Mouse (Mus musculus) brain, adult 2 months (tissue): ENCODE results near the gene Adrm1.

ENCODE experiments used
- DNase-seq: peaks from one replicate; pipeline ENCODE4 v3.0.0; 2011; ENCODE audit warnings: low read depth, low spot score

The Adrm1 gene

GRCm38 (mm10) chr2:180218677-180219076 lies 47.4 kb downstream of the Adrm1 start:
- DNase-seq = no peak

DNA sequence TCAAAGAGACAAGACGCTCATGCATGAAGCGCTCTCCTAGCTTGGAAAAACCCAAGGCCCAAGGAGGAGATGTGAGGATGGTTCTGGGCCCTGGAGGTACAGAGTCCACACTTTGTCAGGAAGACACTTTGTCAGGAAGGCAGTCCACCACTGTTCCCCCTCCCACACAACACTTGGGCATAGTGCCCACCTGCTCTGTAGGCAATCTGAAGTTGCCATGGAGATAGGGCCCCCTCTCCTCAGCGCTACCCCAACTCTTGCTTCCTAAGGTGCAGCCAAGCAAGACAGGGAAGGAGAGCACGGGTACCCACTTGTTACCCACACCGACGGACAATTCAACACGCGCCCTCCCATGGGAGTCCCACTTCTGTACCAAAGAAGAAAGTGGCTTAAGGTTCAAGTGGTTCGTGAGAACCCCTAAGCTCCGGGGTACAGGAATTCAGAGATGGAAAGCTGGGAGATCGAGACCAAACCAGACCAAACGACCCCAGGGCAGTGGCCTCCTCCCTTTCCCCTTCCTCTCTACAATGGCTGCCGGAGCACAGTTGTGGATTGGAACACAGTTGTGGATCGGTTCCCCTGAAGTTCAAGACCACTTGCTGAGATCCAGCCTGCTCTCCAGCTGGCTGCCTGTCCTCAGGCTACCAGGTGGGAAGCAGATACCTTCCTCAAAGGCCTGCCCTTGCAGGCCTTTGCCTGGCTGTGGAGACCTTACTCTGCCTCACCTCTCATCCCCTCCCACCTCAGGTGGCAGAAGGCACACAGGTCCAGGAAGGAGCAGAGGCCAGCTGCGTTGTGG lies 48.1 kb downstream of the Adrm1 start:
- no peak for DNase-seq

GRCm38 (mm10) chr2:180220165-180220564 lies 48.9 kb downstream of the Adrm1 start:
- no peak for DNase-seq

- DNase-seq = no peak
Measured at GRCm38 (mm10) chr2:180221051-180221450, 49.8 kb downstream of the Adrm1 start.

- no peak for DNase-seq
Measured at GRCm38 (mm10) chr2:180222250-180222649, 51.0 kb downstream of the Adrm1 start.

- no peak for DNase-seq
Measured at GRCm38 (mm10) chr2:180224647-180225043, 53.4 kb downstream of the Adrm1 start.

DNA sequence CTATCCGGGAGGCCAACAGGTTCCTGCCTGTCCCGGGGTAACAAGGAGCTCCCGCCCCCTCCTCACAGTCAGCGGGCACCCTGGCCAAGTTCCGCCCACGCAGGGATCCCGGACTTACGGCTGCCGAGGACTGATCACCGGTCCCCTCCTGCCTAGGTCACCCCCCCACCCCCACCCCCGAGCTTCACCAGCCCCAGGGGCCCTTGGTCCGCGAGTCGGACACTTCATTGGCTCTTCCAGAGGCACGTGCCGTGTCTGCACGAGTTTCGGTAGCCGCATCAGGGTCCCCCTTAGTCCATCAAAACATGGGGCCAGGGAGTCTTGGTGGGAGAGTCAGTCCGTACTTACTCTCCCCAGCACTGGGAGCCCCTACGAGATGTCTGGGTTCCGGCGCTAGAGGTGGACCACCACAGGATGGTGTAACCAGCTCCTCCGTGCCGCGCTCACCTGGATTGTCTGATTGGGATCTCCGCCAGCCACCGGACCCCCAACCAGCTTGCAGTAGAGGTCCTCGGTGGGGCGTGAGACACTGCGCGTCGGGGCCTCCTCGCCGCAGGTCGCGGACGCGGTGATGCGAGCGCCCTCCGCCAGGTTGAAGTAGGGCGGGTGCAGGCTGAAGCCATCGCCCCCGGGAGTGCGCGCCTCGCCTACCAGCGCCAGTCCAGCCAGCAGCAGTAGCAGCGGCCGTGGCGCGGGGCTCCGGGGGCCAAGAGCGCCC lies 53.9 kb downstream of the Adrm1 start:
- no peak for DNase-seq
